Mouse (Mus musculus) c-Kit-positive CD71-positive TER-119-negative erythroid progenitor cells, embryonic 14.5 days (primary cell): ENCODE measurements around the gene Tmem92.
"Not testable (repeated sequence)": the region's sequence is repeated elsewhere in the genome, so short reads cannot be mapped to it uniquely, and the experiment has no call there.

ENCODE experiments used
- DNase-seq: peaks from one replicate; pipeline ENCODE4 v3.0.0-alpha.2; 2013; ENCODE audit warnings: low read depth

The Tmem92 gene

GRCm38 (mm10) chr11:94782603-94783002, at the start of gene Tmem92:
TSS of gene Tmem92 (minus strand) at chr11:94782703.
- no peak for DNase-seq

GRCm38 (mm10) chr11:94828966-94829365, 46.5 kb upstream of the Tmem92 start:
- DNase-seq: no peak

GRCm38 (mm10) chr11:94819427-94819826, 36.9 kb upstream of the Tmem92 start:
- DNase-seq: not testable (repeated sequence)

GRCm38 (mm10) chr11:94818946-94819345, 36.4 kb upstream of the Tmem92 start:
- DNase-seq: not testable (repeated sequence)

GRCm38 (mm10) chr11:94811537-94811936, 29.0 kb upstream of the Tmem92 start:
- DNase-seq: not testable (repeated sequence)

GRCm38 (mm10) chr11:94791700-94792099, 9.2 kb upstream of the Tmem92 start:
- no peak for DNase-seq

GRCm38 (mm10) chr11:94785247-94785646, 2.7 kb upstream of the Tmem92 start:
- no peak for DNase-seq

- no peak for DNase-seq
These were observed 7.5 kb downstream of the Tmem92 start for GRCm38 (mm10) chr11:94774887-94775497.

GRCm38 (mm10) chr11:94773851-94774250, 8.7 kb downstream of the Tmem92 start:
- no peak for DNase-seq

GRCm38 (mm10) chr11:94772363-94773055, 10.0 kb downstream of the Tmem92 start:
- DNase-seq: no peak

GRCm38 (mm10) chr11:94767241-94767640, 15.3 kb downstream of the Tmem92 start:
- no peak for DNase-seq

GRCm38 (mm10) chr11:94762775-94763174, 19.7 kb downstream of the Tmem92 start:
- no peak for DNase-seq

- no peak for DNase-seq
These were observed 20.2 kb downstream of the Tmem92 start for GRCm38 (mm10) chr11:94762281-94762680.

GRCm38 (mm10) chr11:94760799-94761198, 21.7 kb downstream of the Tmem92 start:
- DNase-seq: no peak

GRCm38 (mm10) chr11:94760364-94760763, 22.1 kb downstream of the Tmem92 start:
- DNase-seq: no peak

GRCm38 (mm10) chr11:94759916-94760315, 22.6 kb downstream of the Tmem92 start:
- DNase-seq: no peak

- DNase-seq: no peak
These were observed 29.4 kb downstream of the Tmem92 start for GRCm38 (mm10) chr11:94752946-94753713.

- DNase-seq: no peak
These were observed 40.7 kb downstream of the Tmem92 start, which contains the start of gene Cdc34b for GRCm38 (mm10) chr11:94741732-94742272. TSS of gene Cdc34b (plus strand) at chr11:94741782.

- DNase-seq: no peak
These were observed 46.8 kb downstream of the Tmem92 start for GRCm38 (mm10) chr11:94735746-94736145.

- DNase-seq: peak; percentile 33
These were observed 49.7 kb downstream of the Tmem92 start for GRCm38 (mm10) chr11:94732773-94733172.

- DNase-seq: no peak
These were observed 51.3 kb downstream of the Tmem92 start for GRCm38 (mm10) chr11:94731229-94731628.

- DNase-seq: peak; percentile 40
These were observed 52.2 kb downstream of the Tmem92 start for GRCm38 (mm10) chr11:94730261-94730660.

GRCm38 (mm10) chr11:94729565-94729964, 52.9 kb downstream of the Tmem92 start:
- DNase-seq: no peak
